Mouse (Mus musculus) spleen, adult 2 months (tissue): ENCODE results near the gene Serinc2. TPM values are rescaled to one million over a fixed set of nuclear protein-coding genes. Genes with fewer than 3 reads are reported as not detected.

Experiments
- DNase-seq, 2 experiments: peaks; one replicate each; pipeline versions ENCODE4 v3.0.0 to v3.0.0-alpha.2; 2012 to 2021; ENCODE audit warnings: low spot score in 2 of 2, low read depth in 1 of 2
- H3K27ac ChIP-seq: fragments of 200-500 bp; 2 replicates; pipeline ENCODE4 v1.5.1; 2012; ENCODE audit warnings: low read length, inconsistent platforms; ENCODE audit not compliant: insufficient read depth
- H3K27me3 ChIP-seq: fragments of 200-500 bp; 2 replicates; pipeline ENCODE4 v1.6.1; 2012; ENCODE audit warnings: mild to moderate bottlenecking, moderate library complexity, low read length, inconsistent platforms; ENCODE audit not compliant: control insufficient read depth, insufficient read depth
- H3K36me3 ChIP-seq: fragments of 200-500 bp; 2 replicates; pipeline ENCODE4 v1.6.1; 2012; ENCODE audit warnings: mild to moderate bottlenecking, low read length, inconsistent platforms; ENCODE audit not compliant: control insufficient read depth, insufficient read depth
- H3K4me1 ChIP-seq: fragments of 200-500 bp; 2 replicates; pipeline ENCODE4 v1.6.1; 2011; ENCODE audit warnings: inconsistent platforms; ENCODE audit not compliant: control insufficient read depth, insufficient read depth, insufficient read length
- H3K4me3 ChIP-seq: fragments of 200-500 bp; 2 replicates; pipeline ENCODE4 v1.5.1; 2011; ENCODE audit warnings: mild to moderate bottlenecking, inconsistent platforms; ENCODE audit not compliant: insufficient read depth, insufficient read length; ENCODE audit errors: extremely low read depth
- CTCF ChIP-seq: fragments of 200-500 bp; IDR thresholded peaks from 2 replicates; pipeline ENCODE4 v1.5.1; 2011; ENCODE audit warnings: mild to moderate bottlenecking, inconsistent platforms; ENCODE audit not compliant: insufficient read depth, insufficient read length, insufficient replicate concordance; ENCODE audit errors: extremely low read depth
- POLR2A ChIP-seq: fragments of 200-500 bp; IDR thresholded peaks from 2 replicates; pipeline ENCODE4 v1.6.1; 2011; ENCODE audit warnings: low read depth, low read length, inconsistent platforms
- WGBS: fragments of 180-500 bp; shearing (Covaris S2); methylation state at CpG from one replicate; pipeline ENCODE4 v1.1.7; 2018; 5-methylcytosine and 5-hydroxymethylcytosine counted together
- polyA plus RNA-seq: library from polyadenylated mRNA; depleted of rRNA; stranded (reverse); fragments of >200 nt; gene quantifications from 2 replicates; pipeline ENCODE4 v1.2.3, GENCODE M21; 2012

The Serinc2 gene
- polyA plus RNA-seq, 1 experiment = 0.85 TPM

DNA sequence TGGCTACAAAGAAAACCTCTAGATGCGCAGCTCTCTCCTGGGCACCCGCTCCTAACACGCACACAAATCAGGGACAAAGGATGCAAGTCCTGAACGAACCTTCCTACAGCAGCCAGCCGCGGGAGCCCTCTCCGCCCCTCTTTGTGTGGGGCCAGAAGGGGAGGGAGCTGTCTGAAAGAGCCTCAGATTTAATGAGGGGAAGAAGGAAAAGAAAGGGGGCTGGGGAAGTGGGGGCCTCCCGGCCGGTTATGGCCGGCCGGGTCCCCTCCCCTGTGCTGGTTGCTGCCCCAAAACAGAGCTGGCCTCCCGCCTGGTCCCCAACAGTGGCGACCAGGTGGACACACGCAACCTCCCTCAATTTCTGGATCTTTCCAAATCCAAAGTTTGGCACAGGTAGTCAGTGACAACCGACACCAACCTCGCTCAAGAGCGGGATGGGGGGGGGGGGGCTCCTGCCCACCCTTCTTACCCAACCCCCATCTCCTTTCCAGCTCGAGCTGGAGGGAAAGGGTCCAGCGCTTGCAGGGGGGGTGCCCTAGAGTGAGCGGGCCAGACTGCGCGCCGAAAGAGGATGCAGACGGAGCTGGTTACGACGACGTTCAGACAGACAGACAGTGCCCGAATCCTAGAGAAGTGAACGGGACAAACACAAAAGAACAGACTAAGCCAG, 4.5 kb downstream of the Serinc2 start:
- no peak for DNase-seq
- Histone ChIP-seq H3K27me3 (peaks cover 12% of the 10 kb centered on the region; the same call in 1 of the 2 replicates), H3K4me3 (no peak overlapping the region), H3K27ac (no peak overlapping the region), H3K36me3 (no peaks in the 10 kb centered on the region), H3K4me1 (no peaks in the 10 kb centered on the region)
- 2% methylated on average over 29 of the region's 29 CpGs for WGBS
- TF ChIP-seq POLR2A (no peak), CTCF (no peak)

DNA sequence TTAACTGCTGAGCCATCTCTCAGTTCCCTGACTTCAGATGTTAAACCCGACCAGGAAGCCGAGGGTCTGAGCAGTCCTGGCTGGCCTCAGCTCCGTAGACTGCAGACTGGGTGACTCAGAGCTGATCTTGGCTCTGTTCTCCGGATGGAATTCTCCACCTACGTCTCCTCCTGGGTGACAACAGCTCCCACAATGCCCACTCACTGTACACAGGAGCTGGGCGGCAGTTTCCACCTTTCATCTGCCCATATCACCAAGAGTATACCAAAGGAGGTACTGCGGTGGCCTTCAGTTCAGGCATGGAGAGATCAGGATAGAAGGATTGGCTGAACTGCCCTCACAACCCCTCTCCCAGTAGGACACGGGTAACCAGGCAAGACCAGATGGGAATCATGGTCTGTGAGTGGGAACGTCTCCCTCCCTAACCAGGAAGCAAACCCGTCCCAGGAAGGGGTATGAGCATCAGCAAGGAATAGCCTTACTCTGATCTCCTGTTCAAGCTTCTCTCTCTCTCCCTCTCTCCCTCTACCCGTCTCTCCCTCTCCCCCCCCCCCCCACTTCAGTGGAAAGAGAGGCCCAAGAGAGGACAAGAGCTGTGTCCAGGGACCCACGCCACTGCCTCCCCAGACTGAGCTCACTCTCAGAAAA, 5.2 kb downstream of the Serinc2 start:
- DNase-seq = no peak
- 23% methylated on average over 12 of the region's 12 CpGs for WGBS
- Histone ChIP-seq H3K36me3 (no peaks in the 10 kb centered on the region), H3K27ac (no peak overlapping the region), H3K4me1 (no peaks in the 10 kb centered on the region), H3K27me3 (peaks cover 12% of the 10 kb centered on the region; the same call in 1 of the 2 replicates), H3K4me3 (no peak overlapping the region)
- TF ChIP-seq POLR2A (no peak), CTCF (no peak)

DNA sequence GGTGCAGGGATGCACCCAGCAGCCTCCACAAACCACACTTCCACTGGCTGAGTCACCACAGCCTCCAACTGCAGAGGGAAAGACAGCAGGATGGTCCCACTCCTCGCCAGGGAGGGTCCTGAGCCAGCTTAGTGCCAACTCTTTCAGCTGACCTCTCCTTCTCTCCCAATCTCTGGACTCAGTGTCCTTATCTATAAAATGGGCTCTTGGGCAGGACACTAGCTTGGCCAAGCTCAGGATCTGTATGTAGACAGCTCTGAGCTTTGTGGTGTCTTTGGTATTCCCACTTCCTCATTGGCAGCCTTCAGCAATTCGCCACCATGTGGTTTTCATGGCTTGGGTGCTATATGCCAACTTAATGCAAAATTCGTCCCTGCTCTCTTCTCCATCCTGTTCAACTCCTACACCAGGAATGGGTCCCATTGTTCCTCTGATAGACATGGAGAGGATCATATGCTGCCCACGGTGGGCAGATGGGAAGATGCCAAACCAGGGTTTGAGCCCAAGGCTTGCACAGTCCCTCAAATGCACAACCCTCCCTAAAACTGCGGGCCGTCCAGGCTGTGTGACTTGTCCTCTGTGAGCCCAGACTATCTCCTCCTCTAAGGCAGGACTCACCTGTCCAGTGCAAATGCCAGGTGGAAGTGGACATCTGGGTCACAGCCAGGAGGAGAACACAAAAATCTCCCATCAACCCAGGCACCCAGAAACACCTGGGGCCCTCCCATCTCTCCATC, 8.2 kb downstream of the Serinc2 start:
- H3K27me3 ChIP-seq = peaks cover 12% of the 10 kb centered on the region; the same call in 1 of the 2 replicates
- no peak for DNase-seq
- 45% methylated on average over 6 of the region's 6 CpGs for WGBS
- H3K36me3 ChIP-seq = no peaks in the 10 kb centered on the region
- H3K4me3 ChIP-seq = no peak overlapping the region
- TF ChIP-seq CTCF = no peak
- TF ChIP-seq POLR2A = no peak
- H3K27ac ChIP-seq = no peak overlapping the region
- no peaks in the 10 kb centered on the region for H3K4me1 ChIP-seq

DNA sequence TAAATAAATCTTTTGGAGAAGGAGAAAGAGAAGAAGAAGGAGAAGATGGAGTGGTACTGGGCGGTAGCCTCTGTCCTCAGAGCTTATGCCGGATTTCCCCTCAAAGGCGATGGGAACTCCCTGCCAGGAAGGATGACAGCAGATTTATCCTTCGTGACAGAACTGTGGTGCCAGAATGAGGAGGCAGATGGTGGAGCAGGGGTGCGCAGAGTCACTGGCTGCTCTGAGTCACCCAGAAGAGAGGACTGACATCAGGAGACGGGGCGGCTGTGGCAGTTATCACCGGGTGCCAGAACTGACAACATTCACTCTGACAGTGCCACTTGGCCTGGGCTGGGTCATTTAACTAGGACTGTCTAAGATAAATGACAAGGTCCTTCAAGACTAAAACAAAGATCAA, 8.9 kb downstream of the Serinc2 start:
- WGBS = 74% methylated on average over 8 of the region's 8 CpGs
- Histone ChIP-seq H3K36me3 (no peaks in the 10 kb centered on the region), H3K27ac (no peak overlapping the region), H3K27me3 (peaks cover 8% of the 10 kb centered on the region; the same call in 1 of the 2 replicates), H3K4me3 (no peak overlapping the region), H3K4me1 (no peaks in the 10 kb centered on the region)
- DNase-seq = no peak
- TF ChIP-seq POLR2A (no peak), CTCF (no peak)

DNA sequence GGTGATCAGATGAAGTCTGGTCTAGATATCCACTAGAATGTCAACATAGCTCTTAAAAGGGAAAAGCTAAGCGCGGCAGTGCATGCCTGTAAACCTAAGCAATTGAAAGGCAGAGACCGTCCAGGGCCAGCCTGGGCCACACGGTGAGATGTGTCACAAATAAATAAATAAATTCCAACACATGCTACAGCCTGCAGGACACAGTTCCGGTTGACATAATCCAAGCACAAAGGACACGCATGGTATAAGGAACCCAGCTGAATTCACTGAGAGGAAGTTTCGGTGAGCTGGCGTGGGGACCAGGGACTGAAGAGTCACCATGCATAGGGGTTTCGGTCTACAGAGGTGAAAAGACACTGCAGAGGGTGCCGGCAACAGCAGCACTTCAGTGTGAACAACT, 10.3 kb downstream of the Serinc2 start:
- 90% methylated on average over 10 of the region's 10 CpGs for WGBS

DNA sequence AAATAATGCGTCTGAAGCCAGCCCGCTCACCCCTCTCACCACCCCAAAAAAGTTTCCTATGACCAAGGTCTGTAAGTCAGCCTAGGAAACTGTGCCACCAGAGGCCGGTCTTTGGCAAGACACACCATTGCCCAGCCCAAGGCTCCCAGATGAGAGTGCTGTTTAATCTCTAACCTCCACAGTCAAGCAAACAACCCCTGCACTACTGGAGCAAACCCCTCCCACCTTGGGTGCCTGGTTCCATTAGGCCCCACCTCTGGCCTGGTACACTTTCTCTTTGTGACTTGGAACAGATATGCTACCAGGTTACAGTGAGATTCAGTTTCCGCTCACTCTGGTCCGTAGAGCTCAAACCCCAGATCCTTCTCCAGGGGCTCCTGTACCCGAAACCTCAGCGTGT, 11.9 kb downstream of the Serinc2 start:
- 89% methylated on average over 7 of the region's 7 CpGs for WGBS
- no peaks in the 10 kb centered on the region for H3K4me1 ChIP-seq
- H3K27ac ChIP-seq = no peak overlapping the region; the same call in 1 of the 2 replicates
- TF ChIP-seq POLR2A (no peak), CTCF (no peak)
- H3K4me3 ChIP-seq = no peak overlapping the region
- DNase-seq = no peak
- H3K36me3 ChIP-seq = no peaks in the 10 kb centered on the region
- H3K27me3 ChIP-seq = 0 out of 2 replicates have a peak, but pooled peaks cover 1% of the 10 kb centered on the region

More for the DNA sequence above, 10.3 kb downstream of the Serinc2 start:
- Histone ChIP-seq H3K27ac (no peak overlapping the region), H3K4me1 (no peaks in the 10 kb centered on the region), H3K27me3 (peaks cover 3% of the 10 kb centered on the region; the same call in 1 of the 2 replicates), H3K36me3 (no peaks in the 10 kb centered on the region), H3K4me3 (no peak overlapping the region)
- TF ChIP-seq CTCF (no peak), POLR2A (no peak)
- DNase-seq = no peak
